Mouse (Mus musculus) monocyte, adult 5-6 weeks (primary cell): ENCODE data around the gene Ndufab1. TPM values are rescaled to one million over a fixed set of nuclear protein-coding genes. Genes with fewer than 3 reads are reported as not detected.
A peak's percentile ranks its signal among the peaks of the same experiment; 100 is the strongest.

Experiments used
- ATAC-seq: fragments of 153-309, 156-312 bp; replicated peaks from 2 replicates; pipeline ENCODE4 v1.8.0; 2017; ENCODE audit warnings: mild to moderate bottlenecking; ENCODE audit not compliant: low TSS enrichment, insufficient number of reproducible peaks, severe bottlenecking, poor library complexity, low FRiP score
- total RNA-seq: library from RNA; stranded (forward); fragments of 200-1000, 200-491, 200-594 nt; gene quantifications from 3 replicates; pipeline ENCODE4 v1.2.3, GENCODE M21; 2017

Gene Ndufab1
- total RNA-seq = 15.4 to 65.3 TPM (median 30.7 TPM) in 3 replicates

- peak; percentile 87 for ATAC-seq
Measured at GRCm38 (mm10) chr7:122101747-122102244, at the start of gene Ndufab1. Gene Ndufab1 (minus strand): TSS chr7:122101886.

GRCm38 (mm10) chr7:122140991-122141390, 39.3 kb upstream of the Ndufab1 start:
- ATAC-seq = no peak

- ATAC-seq = no peak
Measured at GRCm38 (mm10) chr7:122138190-122138589, 36.5 kb upstream of the Ndufab1 start.

DNA sequence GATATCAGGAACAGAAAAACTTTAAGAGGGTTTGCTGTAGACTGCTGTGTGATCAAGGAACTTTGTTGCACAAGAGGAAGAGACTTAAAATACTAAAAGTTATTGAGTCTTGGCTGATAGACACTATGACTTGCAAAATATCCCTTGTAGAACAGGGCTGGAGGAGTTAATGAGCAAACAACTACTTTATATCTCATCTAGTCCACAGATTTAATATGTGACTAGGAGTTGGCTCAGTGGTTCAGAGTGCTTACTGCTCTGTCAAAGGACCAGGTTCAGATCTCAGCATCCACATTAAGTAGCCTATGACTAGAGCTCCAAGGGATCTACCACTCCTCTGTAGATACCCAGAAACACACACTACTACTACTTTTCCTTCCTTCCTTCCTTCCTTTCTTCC, 35.4 kb upstream of the Ndufab1 start:
- no peak for ATAC-seq

DNA sequence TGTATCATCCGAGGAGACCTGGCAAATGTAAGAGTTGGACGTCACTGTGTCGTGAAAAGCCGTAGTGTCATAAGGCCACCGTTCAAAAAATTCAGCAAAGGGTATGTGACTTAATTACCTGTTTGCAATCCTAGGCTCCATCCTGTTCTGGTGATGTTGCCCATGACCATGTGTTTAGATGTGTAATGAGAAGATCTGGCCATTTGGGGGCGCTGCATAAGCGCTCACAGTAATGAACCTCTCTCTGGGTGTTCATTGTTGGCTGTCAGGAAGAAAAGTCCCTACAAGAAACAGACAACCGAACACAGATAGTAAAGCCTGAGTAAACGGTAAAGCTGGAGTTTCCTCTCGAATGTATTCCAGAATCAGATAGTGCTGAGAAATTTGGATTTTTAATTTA, 33.4 kb upstream of the Ndufab1 start:
- ATAC-seq = no peak

DNA sequence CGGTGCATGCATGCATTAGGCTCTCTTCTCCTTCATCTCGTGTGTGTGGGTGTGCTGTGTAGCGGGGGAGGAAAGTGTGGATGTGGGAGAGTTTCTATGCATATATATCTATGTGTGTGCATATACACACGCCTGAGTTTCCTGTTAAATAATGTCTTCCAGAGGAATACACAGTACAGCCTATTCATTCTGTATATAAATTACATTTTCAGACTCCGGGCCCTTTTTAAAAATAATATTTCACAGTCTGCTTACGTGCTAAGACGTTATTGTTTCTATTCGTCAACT, 31.6 kb upstream of the Ndufab1 start:
- ATAC-seq = no peak

DNA sequence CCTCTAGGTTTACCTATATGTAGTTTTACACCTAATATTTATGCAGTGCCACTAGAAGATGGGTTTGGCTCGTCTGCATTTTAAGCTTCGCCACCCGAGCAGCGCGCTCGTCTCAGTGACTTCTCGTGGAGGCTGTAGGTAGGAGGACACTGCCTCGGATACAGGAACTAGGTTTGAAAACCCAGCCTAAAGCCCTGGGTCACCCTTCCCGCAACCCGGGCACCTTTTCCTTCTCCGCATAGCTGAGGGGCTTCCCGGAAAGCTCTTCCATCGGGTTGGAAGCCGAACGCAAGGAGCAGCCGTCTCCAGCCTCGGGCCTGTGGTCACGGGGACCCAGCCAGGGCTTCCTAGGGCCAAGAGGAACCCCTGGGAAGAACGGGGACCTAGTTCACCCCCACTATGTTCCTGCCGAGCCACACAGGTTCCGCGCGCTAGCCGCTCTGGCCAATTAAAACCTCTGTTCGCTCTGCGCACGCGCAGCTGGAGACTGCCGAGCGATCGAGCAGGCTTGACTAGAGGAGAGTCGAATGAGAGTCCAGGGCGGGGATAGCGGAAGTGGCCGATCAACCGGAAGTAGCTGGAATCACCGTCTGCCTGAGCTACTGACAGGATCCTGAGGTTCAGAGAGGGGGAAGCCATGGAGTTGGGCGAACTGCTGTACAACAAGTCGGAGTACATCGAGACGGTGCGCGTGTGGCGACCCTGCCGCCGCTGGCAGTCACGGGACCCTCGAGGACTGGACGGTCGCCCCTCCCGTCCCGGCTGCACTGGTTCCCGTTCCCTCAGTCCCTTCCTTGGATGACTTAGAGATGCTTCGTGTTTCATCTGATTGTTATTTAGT, 31.0 kb upstream of the Ndufab1 start, which contains the start of the genes Palb2 and Dctn5:
Palb2 (minus strand) TSS at position 489 of the 841 bp plus-strand sequence.
Dctn5 (plus strand) TSS at position 545 of the 841 bp plus-strand sequence.
- ATAC-seq = peak; percentile 99

GRCm38 (mm10) chr7:122131834-122132233, 30.1 kb upstream of the Ndufab1 start:
- ATAC-seq = no peak

- no peak for ATAC-seq
Measured at GRCm38 (mm10) chr7:122126946-122127345, 25.3 kb upstream of the Ndufab1 start.

GRCm38 (mm10) chr7:122125636-122126035, 23.9 kb upstream of the Ndufab1 start:
- ATAC-seq = no peak

- no peak for ATAC-seq
Measured at GRCm38 (mm10) chr7:122123518-122123917, 21.8 kb upstream of the Ndufab1 start.

GRCm38 (mm10) chr7:122108206-122108605, 6.5 kb upstream of the Ndufab1 start:
- no peak for ATAC-seq

GRCm38 (mm10) chr7:122101014-122101746, 506 bp downstream of the Ndufab1 start:
- ATAC-seq = peak; percentile 24; the same call in 1 of the 2 replicates

DNA sequence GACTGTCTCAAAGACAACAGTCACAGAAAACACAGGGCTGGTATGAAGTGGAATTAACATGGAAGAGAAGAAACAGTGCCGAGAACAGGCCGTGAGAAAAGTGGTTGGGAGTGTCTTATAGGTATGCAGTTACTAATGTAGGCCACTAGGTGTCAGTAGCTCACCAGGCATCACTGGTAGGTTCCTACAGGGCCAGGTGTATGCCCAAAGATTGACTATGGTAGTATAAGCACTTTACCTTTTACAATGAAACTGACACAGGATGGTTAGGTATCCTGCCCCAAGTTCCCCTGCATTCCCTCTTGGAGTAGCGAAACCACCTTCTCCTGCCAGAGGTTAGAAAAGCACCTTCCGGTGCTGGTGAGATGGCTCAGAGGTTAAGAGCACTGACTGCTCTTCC, 2.5 kb downstream of the Ndufab1 start:
- ATAC-seq = peak; percentile 72

GRCm38 (mm10) chr7:122098009-122098408, 3.7 kb downstream of the Ndufab1 start:
- no peak for ATAC-seq

DNA sequence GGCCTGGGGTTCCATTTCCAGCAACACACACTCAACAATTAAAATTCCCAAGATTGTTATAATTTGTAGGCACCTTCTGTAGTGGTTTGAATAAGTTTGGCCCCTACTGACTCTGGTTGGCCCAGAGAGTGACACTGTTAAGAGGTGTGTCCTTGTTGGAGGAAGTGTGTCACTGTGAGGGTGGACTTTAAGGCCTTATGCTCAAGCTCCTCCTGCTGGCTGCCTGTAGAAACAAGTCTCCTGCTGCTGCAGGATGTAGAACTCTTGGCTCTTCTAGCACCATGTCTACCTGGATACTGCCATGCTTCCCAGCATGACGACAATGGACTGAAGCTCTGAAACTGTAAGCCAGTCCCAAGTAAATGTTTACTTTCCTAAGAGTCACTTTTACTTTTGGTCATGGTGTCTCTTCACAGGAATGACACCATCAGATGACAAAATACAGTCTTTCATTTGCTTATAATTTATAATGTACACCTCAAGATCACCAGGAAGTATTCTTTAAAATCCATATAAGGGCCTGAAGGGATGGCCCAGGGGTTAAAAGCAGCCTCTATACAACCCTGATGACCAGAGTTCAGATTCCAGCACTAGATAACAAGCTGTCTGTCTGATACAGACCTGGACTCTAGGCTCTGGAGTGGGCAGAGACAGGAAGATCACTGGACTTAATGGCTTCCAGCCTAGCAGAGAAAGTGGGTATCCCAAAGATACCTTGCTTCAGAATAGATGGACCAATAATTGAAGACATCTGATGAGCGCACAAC, 6.9 kb downstream of the Ndufab1 start:
- no peak for ATAC-seq

DNA sequence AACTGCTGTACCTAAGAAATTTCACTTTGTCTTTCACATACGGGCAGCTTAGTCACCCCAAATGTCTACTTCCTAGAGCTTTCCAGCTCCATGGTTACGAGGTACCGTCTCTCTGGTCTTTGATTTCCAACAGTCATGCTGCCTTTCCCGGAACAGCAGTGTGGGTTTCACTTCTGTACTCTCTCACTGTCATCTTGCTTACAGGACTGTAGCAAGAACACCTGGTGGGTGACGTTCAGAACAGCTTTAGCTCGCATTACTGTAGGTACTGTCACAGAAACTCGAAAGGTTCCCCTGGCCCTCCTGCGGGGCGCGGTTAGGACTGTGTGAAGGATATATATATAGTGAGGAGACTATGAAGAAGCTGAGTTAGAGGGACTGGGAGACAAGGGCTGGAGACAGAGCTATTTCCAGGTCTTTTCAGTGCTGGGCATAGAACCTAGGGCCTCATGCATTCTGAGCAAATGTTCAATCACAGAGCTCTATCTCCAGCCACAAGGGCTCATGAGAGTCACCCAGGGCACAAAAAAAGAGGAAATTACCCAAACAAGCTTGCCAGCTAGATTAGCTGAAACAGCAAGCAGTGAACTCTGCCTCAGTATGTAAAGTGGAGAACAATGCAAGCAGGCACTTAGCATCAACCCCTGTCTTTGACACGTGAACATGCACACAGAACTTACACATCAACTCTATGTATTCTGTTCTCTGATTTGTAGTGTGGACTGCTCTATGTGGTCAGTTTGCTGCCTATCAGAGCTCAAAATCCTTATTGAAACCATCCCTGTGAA, 14.3 kb downstream of the Ndufab1 start:
- no peak for ATAC-seq

GRCm38 (mm10) chr7:122081071-122081470, 20.6 kb downstream of the Ndufab1 start:
- no peak for ATAC-seq
